Mouse (Mus musculus) kidney, embryonic 14.5 days (tissue): ENCODE measurements around the gene Ppip5k2. TPM values are rescaled to one million over a fixed set of nuclear protein-coding genes. Genes with fewer than 3 reads are reported as not detected.
A peak's percentile ranks its signal among the peaks of the same experiment; 100 is the strongest.

ENCODE experiments used
- ATAC-seq: fragments of 200-750 bp; cut with Nextera tagmentation; 2 replicates; pipeline ENCODE4 v1.8.0; 2017; ENCODE audit warnings: moderate number of reproducible peaks, mild to moderate bottlenecking, moderate TSS enrichment, moderate library complexity; ENCODE audit not compliant: low FRiP score, low TSS enrichment
- H3K27ac ChIP-seq: fragments of 300-500 bp; sonication (generic); 2 replicates; pipeline ENCODE4 v1.5.1; 2014; ENCODE audit warnings: low read depth, mild to moderate bottlenecking, low read length, moderate library complexity, mixed read lengths
- H3K27me3 ChIP-seq: fragments of 300-500 bp; sonication (generic); 2 replicates; pipeline ENCODE4 v1.6.1; 2014; ENCODE audit warnings: mild to moderate bottlenecking, low read length; ENCODE audit not compliant: control insufficient read depth, insufficient read depth
- H3K36me3 ChIP-seq: fragments of 300-500 bp; sonication (generic); 2 replicates; pipeline ENCODE4 v1.6.1; 2014; ENCODE audit warnings: low read length, mixed read lengths; ENCODE audit not compliant: control insufficient read depth, insufficient read depth
- H3K4me1 ChIP-seq: fragments of 300-500 bp; sonication (generic); 2 replicates; pipeline ENCODE4 v1.6.1; 2014; ENCODE audit warnings: low read length, mixed read lengths; ENCODE audit not compliant: control insufficient read depth, insufficient read depth
- H3K4me2 ChIP-seq: fragments of 300-500 bp; sonication (generic); replicated peaks from 2 replicates; pipeline ENCODE4 v1.6.1; 2014; ENCODE audit warnings: low read depth, mild to moderate bottlenecking, low read length
- H3K4me3 ChIP-seq: fragments of 300-500 bp; sonication (generic); 2 replicates; pipeline ENCODE4 v1.5.1; 2014; ENCODE audit warnings: mild to moderate bottlenecking, low read length
- H3K9ac ChIP-seq: fragments of 300-500 bp; sonication (generic); 2 replicates; pipeline ENCODE4 v1.6.1; 2014; ENCODE audit warnings: low read depth, mild to moderate bottlenecking, low read length, moderate library complexity
- H3K9me3 ChIP-seq: fragments of 300-500 bp; sonication (generic); 2 replicates; pipeline ENCODE4 v1.6.1; 2016; ENCODE audit warnings: low read length; ENCODE audit not compliant: control insufficient read depth
- WGBS: fragments of 180-500 bp; shearing (Covaris S2); extraction: QIAGEN DNeasy Blood & Tissue Kit; methylation state at CpG from one replicate; pipeline ENCODE4 v1.1.7; 2014; 5-methylcytosine and 5-hydroxymethylcytosine counted together
- polyA plus RNA-seq: library from polyadenylated mRNA; unstranded; fragments of >200 nt; fragmentation: Nextera tagmentation; extraction: Ambion mirVana; gene quantifications from 2 replicates; pipeline ENCODE4 v1.2.1, GENCODE M21; 2014

Gene Ppip5k2
- polyA plus RNA-seq = 28.4 and 48.5 TPM in 2 replicates

DNA sequence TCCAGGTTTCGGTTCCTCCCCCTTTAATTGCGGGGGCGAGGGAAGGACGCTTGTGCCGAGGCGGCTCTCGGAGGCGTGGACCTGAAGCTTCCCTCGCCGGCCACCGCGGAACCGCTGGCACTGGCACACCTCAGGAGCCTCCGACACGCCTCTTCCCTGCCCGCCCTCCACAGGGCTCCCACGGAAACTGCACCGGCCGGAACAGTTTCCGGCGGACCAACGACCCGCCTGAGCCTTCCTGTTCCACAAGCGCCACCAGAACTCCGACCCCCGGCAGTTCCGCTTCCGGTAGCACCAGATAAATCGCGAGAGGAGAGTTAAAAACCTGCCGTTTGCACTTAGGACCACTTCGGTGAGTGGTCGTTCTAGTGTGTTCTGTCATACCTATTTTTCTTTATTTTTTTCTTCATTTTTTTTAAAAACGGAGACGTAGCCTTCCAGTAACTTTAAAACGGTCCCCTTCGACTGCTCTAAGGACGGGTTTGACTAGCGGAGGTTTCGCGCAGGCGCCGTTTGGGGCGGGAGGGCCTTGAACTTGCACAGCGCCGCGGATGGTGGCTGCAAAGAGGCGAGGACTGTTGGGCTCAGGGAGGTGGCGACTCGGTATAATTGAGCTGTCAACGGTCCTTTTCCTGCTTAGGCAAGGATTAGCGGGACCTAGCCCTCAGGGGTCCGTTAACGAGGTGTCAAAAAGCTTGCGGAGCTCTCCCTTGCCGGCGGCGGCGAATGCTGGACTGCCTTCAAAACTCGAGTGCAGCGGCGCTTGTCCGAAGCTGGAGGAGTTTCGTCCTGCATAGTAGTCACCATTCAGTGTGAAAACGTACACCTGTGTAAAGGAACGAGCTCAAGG, at the start of gene Ppip5k2, which contains the start of gene Gin1:
Ppip5k2 (minus strand) TSS at position 508 of the 850 bp plus-strand sequence.
Gin1 (plus strand) TSS at position 269 of the 850 bp plus-strand sequence.
- peak within 1 kb of the TSS; percentile 81 for H3K9ac ChIP-seq
- WGBS = under 1% methylated on average over 55 of the region's 66 CpGs

DNA sequence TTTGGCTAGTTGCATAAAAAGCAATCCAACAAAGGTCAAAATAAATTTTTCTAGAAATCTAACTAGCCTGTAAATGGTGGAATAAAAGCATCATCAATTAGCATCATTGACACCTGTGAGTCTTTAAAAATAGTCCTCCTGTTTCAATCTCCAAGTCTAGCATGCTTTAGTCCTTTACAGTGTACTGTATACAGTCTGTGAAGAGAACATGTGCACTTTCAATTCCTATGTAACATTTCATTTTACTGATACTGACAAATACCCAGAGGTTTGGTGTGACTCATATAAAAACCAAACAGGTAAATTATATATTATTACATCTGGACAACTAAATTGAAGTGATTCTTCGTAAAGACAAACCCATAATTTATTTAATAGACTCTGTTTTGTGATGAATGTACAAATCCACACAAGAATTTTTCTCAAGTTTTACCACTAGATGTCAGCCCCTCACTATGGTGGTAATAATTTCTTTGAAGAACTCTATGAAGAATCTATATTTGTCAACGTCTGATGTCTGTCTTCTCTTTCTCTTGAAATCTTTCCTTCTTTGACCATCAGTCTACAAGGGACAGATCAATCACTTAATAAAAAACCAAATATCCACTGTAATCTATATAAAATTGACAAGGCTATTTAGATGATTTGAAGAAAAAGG, 39.2 kb upstream of the Ppip5k2 start:
- H3K4me3 ChIP-seq = no peak overlapping the region
- no peaks in the 10 kb centered on the region for H3K9me3 ChIP-seq
- H3K36me3 ChIP-seq = no peaks in the 10 kb centered on the region
- no peaks in the 10 kb centered on the region for H3K4me1 ChIP-seq
- no peak for ATAC-seq
- H3K27ac ChIP-seq = no peak overlapping the region
- no peaks in the 10 kb centered on the region for H3K27me3 ChIP-seq
- H3K9ac ChIP-seq = no peak overlapping the region
- WGBS = 58% methylated on average over 2 of the region's 2 CpGs
- H3K4me2 ChIP-seq = no peak overlapping the region

More for the DNA sequence above, at the start of gene Ppip5k2, which contains the start of gene Gin1:
- peak within 1 kb of the TSS; percentile 94 for H3K4me3 ChIP-seq
- H3K27ac ChIP-seq = peak within 1 kb of the TSS; percentile 83
- H3K36me3 ChIP-seq = no peaks in the 10 kb centered on the region
- 0 out of 2 replicates have a peak, but pooled peaks cover 6% of the 10 kb centered on the region for H3K4me1 ChIP-seq
- H3K27me3 ChIP-seq = no peaks in the 10 kb centered on the region
- peak; percentile 99 for ATAC-seq
- peak within 1 kb of the TSS; percentile 54 for H3K4me2 ChIP-seq
- no peaks in the 10 kb centered on the region for H3K9me3 ChIP-seq

DNA sequence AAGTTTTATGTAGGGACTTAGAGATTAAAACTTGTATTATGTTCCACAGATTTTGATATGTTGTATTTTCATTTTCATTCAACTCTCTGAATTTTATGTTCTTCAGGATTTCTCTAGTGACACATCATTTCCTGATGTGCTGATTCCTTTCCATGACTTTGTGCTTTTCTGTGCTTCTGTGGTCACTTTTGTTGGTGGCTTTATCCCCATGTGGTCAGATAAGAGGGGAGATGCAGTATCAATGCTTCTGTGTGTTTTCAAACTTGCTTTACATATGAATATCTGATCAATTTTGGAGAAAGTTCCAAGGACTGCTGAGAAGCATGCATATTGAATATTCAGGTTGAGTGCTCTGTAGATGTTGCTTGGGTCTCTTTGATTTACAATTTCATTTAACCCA, 34.3 kb upstream of the Ppip5k2 start:
- Histone ChIP-seq H3K27me3 (no peaks in the 10 kb centered on the region), H3K4me2 (no peak overlapping the region)
- ATAC-seq = no peak

DNA sequence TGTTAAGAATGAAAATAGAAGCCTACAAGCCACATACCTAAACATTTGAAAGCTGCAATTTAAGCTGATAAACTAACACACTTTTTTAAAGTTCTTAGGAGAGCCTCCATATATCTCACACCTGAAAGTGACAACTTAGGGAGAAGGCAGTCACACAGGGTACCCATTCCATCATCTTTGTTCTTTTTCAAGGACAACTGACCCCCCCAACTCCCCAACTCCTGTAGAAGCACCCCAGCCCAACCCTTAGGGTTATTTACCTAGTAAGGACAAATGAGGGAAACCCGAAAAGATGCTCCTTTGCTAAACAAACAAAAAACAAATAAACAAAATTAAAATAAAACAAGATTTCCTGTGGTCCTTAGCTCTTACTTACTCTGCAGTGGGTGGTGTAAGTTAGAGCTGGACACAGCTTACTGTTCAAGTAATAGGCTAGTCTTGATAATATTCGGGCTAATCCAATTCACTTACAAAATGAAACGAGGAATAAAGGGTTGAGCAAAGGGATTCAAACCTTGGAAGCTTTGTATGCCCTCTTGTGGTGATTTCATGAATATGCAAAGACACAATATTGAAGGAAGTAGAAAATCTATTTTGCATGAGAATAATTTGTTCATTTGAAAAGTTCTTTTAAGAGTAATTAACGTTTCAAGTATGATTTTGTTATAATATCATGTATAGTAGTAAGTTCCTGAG, 32.1 kb upstream of the Ppip5k2 start:
- Histone ChIP-seq H3K4me1 (no peaks in the 10 kb centered on the region), H3K36me3 (no peaks in the 10 kb centered on the region)
- WGBS = 56% methylated on average over 4 of the region's 4 CpGs

More for the DNA sequence above, 34.3 kb upstream of the Ppip5k2 start:
- Histone ChIP-seq H3K27ac (no peak overlapping the region), H3K9ac (no peak overlapping the region), H3K9me3 (no peaks in the 10 kb centered on the region), H3K4me3 (no peak overlapping the region), H3K36me3 (no peaks in the 10 kb centered on the region), H3K4me1 (no peaks in the 10 kb centered on the region)

GRCm38 (mm10) chr1:97795936-97796335, 25.7 kb upstream of the Ppip5k2 start:
- Histone ChIP-seq H3K9ac (no peak overlapping the region), H3K36me3 (no peaks in the 10 kb centered on the region; the same call in 1 of the 2 replicates), H3K27me3 (no peaks in the 10 kb centered on the region), H3K4me2 (no peak overlapping the region), H3K4me3 (no peak overlapping the region), H3K9me3 (no peaks in the 10 kb centered on the region), H3K4me1 (no peaks in the 10 kb centered on the region), H3K27ac (no peak overlapping the region)
- WGBS = 91% methylated on average over 9 of the region's 9 CpGs
- ATAC-seq = no peak

More for the DNA sequence above, 32.1 kb upstream of the Ppip5k2 start:
- ATAC-seq = no peak
- Histone ChIP-seq H3K27ac (no peak overlapping the region), H3K9me3 (no peaks in the 10 kb centered on the region), H3K4me3 (no peak overlapping the region), H3K27me3 (no peaks in the 10 kb centered on the region), H3K9ac (no peak overlapping the region), H3K4me2 (no peak overlapping the region)

DNA sequence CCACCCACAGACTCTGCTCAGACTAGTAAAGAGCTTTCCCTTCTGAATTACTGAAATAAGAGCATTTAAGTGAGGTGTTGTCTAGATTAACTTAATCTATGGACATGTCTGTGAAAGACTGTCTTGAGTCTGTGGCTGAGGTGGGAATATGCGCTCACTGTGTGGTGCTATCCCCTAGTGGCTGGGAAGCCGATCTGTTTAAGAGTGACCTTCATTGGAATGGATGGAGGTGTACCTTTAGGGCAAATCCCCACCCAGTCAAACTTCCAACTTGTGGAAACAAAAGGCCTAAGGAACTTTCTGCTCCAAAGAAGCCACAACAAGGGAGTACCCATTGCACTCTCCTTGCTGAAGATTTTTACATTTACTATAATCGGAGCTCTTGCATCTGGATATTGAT, 23.9 kb upstream of the Ppip5k2 start:
- ATAC-seq = no peak

GRCm38 (mm10) chr1:97788490-97788889, 18.3 kb upstream of the Ppip5k2 start:
- Histone ChIP-seq H3K9me3 (no peaks in the 10 kb centered on the region), H3K9ac (no peak overlapping the region), H3K27me3 (no peaks in the 10 kb centered on the region), H3K36me3 (no peaks in the 10 kb centered on the region; the same call in 1 of the 2 replicates), H3K4me1 (no peaks in the 10 kb centered on the region), H3K4me2 (no peak overlapping the region), H3K27ac (no peak overlapping the region), H3K4me3 (no peak overlapping the region)
- no peak for ATAC-seq
- 92% methylated on average over 2 of the region's 2 CpGs for WGBS

More for the DNA sequence above, 23.9 kb upstream of the Ppip5k2 start:
- WGBS = 86% methylated on average over 3 of the region's 3 CpGs
- Histone ChIP-seq H3K4me3 (no peak overlapping the region), H3K4me2 (no peak overlapping the region), H3K36me3 (no peaks in the 10 kb centered on the region; the same call in 1 of the 2 replicates), H3K9me3 (no peaks in the 10 kb centered on the region), H3K4me1 (no peaks in the 10 kb centered on the region), H3K9ac (no peak overlapping the region), H3K27ac (no peak overlapping the region), H3K27me3 (no peaks in the 10 kb centered on the region)

DNA sequence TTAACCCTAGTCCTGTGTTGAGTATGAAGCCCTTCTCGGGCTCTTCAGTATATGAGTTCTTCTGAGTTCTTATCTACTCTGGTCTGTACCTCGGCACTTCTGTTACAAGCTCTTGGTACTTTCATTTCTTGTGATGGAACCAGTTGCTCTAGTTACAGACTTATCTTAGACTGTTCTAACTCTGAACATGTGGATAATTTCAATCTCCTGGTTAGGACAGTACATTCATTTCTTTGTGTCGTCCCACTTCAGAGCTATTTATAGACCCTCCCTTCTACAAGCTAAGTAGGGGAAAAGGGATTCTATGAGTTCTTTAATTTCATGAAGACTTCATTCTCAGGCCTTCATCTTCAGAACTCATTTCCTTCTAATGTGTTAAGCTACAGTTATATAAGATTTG, 17.5 kb upstream of the Ppip5k2 start:
- Histone ChIP-seq H3K4me2 (no peak overlapping the region), H3K9me3 (no peaks in the 10 kb centered on the region), H3K27ac (no peak overlapping the region), H3K9ac (no peak overlapping the region), H3K27me3 (no peaks in the 10 kb centered on the region), H3K4me3 (no peak overlapping the region), H3K4me1 (no peaks in the 10 kb centered on the region), H3K36me3 (no peaks in the 10 kb centered on the region)
- WGBS = 87% methylated on average over 3 of the region's 3 CpGs
- no peak for ATAC-seq
